Mouse (Mus musculus) c-Kit-positive CD71-negative TER-119-negative erythroid progenitor cells, embryonic 14.5 days (primary cell): ENCODE results near the gene Myo1h.

Experiments
- DNase-seq: peaks from one replicate; pipeline ENCODE4 v3.0.0-alpha.2; 2013; ENCODE audit warnings: low read depth

Myo1h gene

DNA sequence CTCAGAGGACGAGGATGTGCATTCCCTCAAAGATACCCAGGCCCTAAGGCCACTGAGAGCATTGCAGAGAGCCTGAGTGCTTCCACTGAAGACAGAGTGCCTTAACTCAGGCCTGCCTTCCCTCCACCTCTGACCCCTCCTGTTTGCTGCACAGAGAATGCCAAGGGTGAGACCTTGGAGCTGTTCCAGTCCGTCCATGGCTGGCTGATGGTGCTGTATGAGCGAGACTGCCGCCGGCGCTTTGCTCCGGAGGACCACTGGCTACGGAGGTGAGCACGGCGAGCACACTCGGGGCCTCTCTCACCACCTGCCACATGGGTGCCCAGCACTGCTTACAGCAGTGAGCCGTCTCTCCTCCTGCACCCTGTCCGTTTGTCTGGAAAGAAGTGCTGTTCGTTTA, 117.6 kb downstream of the Myo1h start:
- DNase-seq, result no peak

DNA sequence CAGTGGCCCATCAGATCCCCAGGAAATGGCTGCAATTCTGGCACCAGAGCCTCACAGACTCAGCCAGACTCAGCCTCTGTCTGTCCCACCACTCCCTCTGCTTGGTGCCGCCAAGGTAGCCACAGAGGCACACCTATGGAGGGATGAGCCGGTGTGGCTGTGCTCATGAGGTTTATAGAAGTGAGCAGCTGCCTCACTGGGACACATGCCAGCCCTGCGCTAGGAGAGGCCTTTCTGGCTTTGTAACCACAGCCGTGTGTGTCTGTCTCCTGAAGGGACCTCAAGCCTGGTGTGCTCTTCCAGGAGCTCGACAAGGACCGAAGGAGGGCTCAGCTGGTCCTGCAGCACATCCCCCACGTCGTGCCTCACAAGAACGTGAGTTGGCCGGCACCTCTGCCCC, 118.3 kb downstream of the Myo1h start:
- DNase-seq, result no peak

DNA sequence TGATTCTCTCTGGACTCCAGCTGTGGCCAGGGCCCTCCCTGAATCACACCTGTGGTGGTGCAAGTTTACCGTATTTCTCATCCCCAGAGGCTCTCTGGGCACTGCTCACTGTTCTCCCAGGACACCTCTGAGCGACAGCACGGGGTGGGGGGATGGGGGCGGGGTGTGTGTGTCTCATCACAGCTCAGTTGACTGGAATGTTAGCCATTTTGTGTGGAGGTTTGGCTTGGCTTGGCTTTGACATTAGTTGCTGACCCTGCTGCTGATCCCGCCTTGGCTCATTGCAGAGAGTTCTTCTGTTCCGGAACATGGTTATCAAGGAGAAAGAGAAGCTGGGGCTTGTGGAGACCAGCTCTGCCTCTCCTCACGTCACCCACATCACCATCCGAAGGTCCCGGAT, 118.8 kb downstream of the Myo1h start:
- DNase-seq, result no peak

DNA sequence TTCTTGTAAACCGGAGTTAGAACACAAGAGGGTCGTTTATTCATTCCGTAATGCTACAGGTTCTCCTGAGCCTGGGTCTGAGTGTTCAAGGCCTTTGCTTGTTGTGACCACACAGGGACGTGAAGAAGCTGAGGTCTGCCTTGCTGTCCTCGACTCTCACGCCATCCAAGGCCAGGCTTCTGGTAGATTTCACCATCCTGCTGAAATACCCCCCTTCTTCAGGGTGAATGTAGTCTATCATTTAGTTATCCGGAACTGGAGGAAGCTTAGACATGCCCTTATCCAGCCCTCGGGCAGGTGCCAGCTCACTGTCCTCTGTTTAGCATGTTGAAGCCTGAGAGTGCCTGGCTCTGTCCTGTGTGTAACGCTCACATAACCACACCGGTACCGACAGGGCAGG, 119.9 kb downstream of the Myo1h start:
- no peak for DNase-seq

DNA sequence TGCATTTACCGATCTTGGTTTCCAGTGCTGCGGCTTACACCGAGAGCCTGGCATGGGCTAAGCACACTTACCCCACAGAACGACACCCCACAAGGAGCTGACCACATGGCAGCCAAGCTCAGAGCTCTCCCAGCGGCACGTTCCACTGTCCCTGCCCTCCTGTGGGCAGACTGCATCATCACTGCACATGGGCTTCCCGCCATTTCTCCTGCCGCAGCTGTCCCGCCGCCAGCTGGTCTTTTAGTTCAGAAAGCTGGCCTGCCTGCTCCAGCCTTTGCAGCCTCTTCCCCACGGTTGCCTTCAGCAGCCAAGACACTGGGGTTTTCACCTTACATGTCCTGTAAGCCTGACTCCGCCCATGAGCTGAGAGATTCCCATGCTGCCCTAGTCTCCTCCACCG, 121.5 kb downstream of the Myo1h start:
- no peak for DNase-seq

DNA sequence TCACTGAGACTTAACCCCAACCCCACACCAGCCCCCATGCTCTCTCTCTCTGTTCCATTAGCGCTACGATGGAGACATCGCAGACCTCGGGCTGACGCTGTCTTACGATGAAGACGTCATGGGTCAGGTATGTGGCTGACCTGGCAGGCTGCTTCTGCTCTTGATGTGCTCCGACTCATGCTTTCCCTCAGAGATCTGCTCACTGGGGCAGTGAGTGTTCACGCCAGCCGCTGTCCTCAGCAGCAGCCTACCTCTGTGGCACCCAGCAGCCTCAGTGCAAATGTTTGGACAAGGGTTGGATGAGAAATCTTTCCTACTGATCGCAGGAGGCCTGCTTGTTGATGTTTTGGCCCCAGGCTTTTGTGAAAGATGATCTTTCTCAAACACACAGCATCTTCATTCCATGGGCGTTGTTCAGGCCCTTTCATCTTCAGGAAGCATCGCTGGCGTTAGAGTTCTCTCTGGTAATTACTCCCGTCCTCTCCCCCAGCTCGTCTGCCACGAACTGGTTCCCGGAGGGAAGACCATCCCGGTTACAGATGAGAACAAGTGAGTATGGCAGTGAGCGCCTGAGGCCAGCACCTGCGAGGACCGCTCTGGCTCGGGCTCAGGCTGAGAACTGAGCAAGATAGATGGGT, 123.5 kb downstream of the Myo1h start:
- DNase-seq, result no peak

DNA sequence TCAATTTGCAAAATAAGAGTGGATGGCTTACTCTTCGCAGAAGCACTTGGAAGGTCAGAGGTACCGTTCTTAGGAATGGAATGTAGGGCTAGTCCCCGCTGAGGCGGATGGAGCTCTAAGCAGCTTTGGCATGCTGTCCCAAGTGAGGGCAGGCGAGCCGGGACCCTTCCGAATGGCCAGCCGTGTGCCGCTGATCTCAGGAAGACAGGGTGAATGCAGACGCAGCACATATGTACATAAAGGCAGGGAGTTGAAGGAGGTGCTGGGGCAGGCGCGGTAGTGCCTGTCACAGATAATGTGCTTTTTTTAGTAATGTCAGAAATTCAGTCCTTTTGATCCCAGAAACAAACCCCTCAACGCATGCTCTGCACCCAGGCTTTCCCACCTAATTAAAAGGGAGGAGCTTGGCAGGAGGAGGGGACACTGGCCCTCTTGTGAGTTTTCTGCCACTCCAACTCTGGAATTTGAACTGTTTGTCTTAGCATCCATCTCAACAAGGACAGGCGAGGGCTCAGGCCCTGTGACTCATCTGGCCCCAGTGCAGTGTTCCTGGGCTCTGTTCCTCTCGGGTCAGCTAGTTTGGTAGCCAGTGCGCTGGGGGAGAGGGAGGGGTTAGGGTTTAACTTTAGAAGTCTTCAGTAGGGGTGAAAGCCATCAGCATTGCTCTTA, 124.2 kb downstream of the Myo1h start:
- no peak for DNase-seq
